18 mouse cellular contexts compared by ENCODE assay signal in genomic region chr8:67199213-67199612, GRCm38 (mm10).
DNase-seq lines count a peak whose midpoint lies in the region; TF ChIP-seq lines count a peak whose summit lies in the region.
"Had no signal": no experiment of that assay in that cellular context is flagged by ENCODE, and none has a peak within 500 bp of the region (broad histone marks: within the 10 kb centered on the region; RNA-seq: fewer than 3 reads in every experiment).

No protein-coding gene starts in this region.

- intact Hi-C loops in left cerebral cortex, adult 2 months (cut with DNase I): loop anchor here (2.0 kb wide), 1 partner anchor 16 kb away; no protein-coding TSS in a partner anchor

- H3K27ac ChIP-seq in left cerebral cortex, adult 2 months: no peak overlapping the region
- H3K27ac ChIP-seq: embryonic facial prominence, embryonic 10.5 days; embryonic facial prominence, embryonic 12.5 days; forebrain, embryonic 13.5 days; forebrain, embryonic 15.5 days had no signal

- no peak for TF ChIP-seq CTCF in left cerebral cortex, adult 2 months (IDR thresholded peaks at IDR 0.05)

- DNase-seq in left cerebral cortex, adult 11 months (ENCODE audit: low spot score): peak; percentile 4
- no peak for DNase-seq in left cerebral cortex, adult 2 months (ENCODE audit: extremely low spot score in 1 of 2, low spot score in 2 of 2)
- DNase-seq in brain, adult 2 months (ENCODE audit: low read depth, low spot score): peak; percentile 27
- peak; percentile 22 for DNase-seq in telencephalon, adult 2 months (ENCODE audit: low read depth, low spot score)
- no peak for DNase-seq in layer of hippocampus, postnatal 25 days (ENCODE audit: extremely low spot score in 1 of 2, low spot score in 1 of 2)
- DNase-seq: adrenal gland, adult 2 months; adrenal gland, postnatal 10 days; adrenal gland, postnatal 25 days; cerebellum, adult 11-12 months; cerebellum, adult 2 months; cerebellum, adult 9-10 months; cerebellum, postnatal 10 days; cerebellum, postnatal 25 days; forebrain, postnatal 0 days had no signal

- no peak overlapping the region for H3K4me3 ChIP-seq in left cerebral cortex, adult 2 months
- H3K4me3 ChIP-seq: embryonic facial prominence, embryonic 10.5 days; embryonic facial prominence, embryonic 12.5 days; forebrain, embryonic 13.5 days; forebrain, embryonic 15.5 days had no signal

Comparison
In these comparisons a context has a peak if more than half of its experiments do, and no peak if none do; other contexts are left out.
1. DNase-seq: peak in left cerebral cortex, adult 11 months (single experiment), brain, adult 2 months (single experiment) and telencephalon, adult 2 months (single experiment); none in left cerebral cortex, adult 2 months (0 of 2) and layer of hippocampus, postnatal 25 days (0 of 2).